Mouse (Mus musculus): ENCODE measurements at regions not wholly inside any gene's neighbourhood (a gene's known extent, or its start where the extent isn't known, plus 50 kb on each side); places are given as distances from the start of the nearest gene placed in this dataset.
A peak's percentile ranks its signal among the peaks of the same experiment; 100 is the strongest.

- H3K4me1 ChIP-seq (replicated peaks; ENCODE audit: low read depth, low read length) = no peaks in the 10 kb centered on the region
- H3K9me3 ChIP-seq (ENCODE audit: low read length) = no peaks in the 10 kb centered on the region
- H3K36me3 ChIP-seq (ENCODE audit: insufficient read depth, low read length) = no peaks in the 10 kb centered on the region
- H3K27me3 ChIP-seq (ENCODE audit: insufficient read depth, low read length) = no peaks in the 10 kb centered on the region
- TF ChIP-seq CTCF (conservative IDR thresholded peaks at IDR 0.05; ENCODE audit: low read length) (0 out of 2 replicates have a peak, but pooled peaks have one; percentile 4), POU5F1 (IDR thresholded peaks at IDR 0.05; ENCODE audit: borderline replicate concordance, low read length) (no peak), NANOG (IDR thresholded peaks at IDR 0.05; ENCODE audit: borderline replicate concordance, low read length) (no peak)
- H3K4me3 ChIP-seq (replicated peaks; ENCODE audit: low read length) = no peak overlapping the region
Measured at GRCm38 (mm10) chr5:97330074-97330473, 62.1 kb downstream of the Naa11 start.

- Histone ChIP-seq H3K36me3 (ENCODE audit: insufficient read depth, low read length) (no peaks in the 10 kb centered on the region), H3K27me3 (ENCODE audit: insufficient read depth, low read length) (no peaks in the 10 kb centered on the region), H3K4me3 (replicated peaks; ENCODE audit: low read length) (no peak overlapping the region), H3K4me1 (replicated peaks; ENCODE audit: low read depth, low read length) (no peaks in the 10 kb centered on the region), H3K9me3 (ENCODE audit: low read length) (no peaks in the 10 kb centered on the region)
- TF ChIP-seq NANOG (IDR thresholded peaks at IDR 0.05; ENCODE audit: borderline replicate concordance, low read length) (no peak), POU5F1 (IDR thresholded peaks at IDR 0.05; ENCODE audit: borderline replicate concordance, low read length) (no peak), CTCF (conservative IDR thresholded peaks at IDR 0.05; ENCODE audit: low read length) (no peak)
Measured at GRCm38 (mm10) chr5:97325831-97326230, 66.3 kb downstream of the Naa11 start.

DNA sequence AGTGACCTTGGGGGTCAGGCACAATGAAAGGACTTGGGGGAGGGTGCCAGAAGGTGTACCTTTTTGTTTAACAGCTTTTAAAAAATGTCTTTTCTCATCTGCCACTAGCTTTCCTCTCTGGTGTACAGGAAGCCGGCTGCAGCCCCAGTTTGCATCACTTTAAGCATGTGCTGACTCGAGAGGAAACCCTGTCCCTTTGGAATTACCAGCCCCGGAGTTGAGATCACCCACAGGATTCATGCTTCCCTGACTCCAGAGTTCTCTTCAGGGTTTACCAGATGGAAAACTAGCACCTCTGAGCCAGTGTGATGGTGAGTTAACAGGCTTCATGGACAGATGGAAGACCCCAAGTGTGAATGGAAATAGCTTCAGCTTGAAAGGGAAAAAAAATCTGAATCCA is 68.3 kb downstream of the Naa11 start:
- no peak overlapping the region for H3K4me3 ChIP-seq (replicated peaks; ENCODE audit: low read length)
- no peaks in the 10 kb centered on the region for H3K27me3 ChIP-seq (ENCODE audit: insufficient read depth, low read length)
- TF ChIP-seq POU5F1 (IDR thresholded peaks at IDR 0.05; ENCODE audit: borderline replicate concordance, low read length) (no peak), CTCF (conservative IDR thresholded peaks at IDR 0.05; ENCODE audit: low read length) (no peak), NANOG (IDR thresholded peaks at IDR 0.05; ENCODE audit: borderline replicate concordance, low read length) (no peak)
- H3K36me3 ChIP-seq (ENCODE audit: insufficient read depth, low read length) = no peaks in the 10 kb centered on the region
- H3K9me3 ChIP-seq (ENCODE audit: low read length) = no peaks in the 10 kb centered on the region
- no peaks in the 10 kb centered on the region for H3K4me1 ChIP-seq (replicated peaks; ENCODE audit: low read depth, low read length)

- H3K4me1 ChIP-seq (replicated peaks; ENCODE audit: low read depth, low read length) = no peaks in the 10 kb centered on the region
- no peaks in the 10 kb centered on the region for H3K36me3 ChIP-seq (ENCODE audit: insufficient read depth, low read length)
- no peaks in the 10 kb centered on the region for H3K27me3 ChIP-seq (ENCODE audit: insufficient read depth, low read length)
- TF ChIP-seq CTCF (conservative IDR thresholded peaks at IDR 0.05; ENCODE audit: low read length) (no peak), POU5F1 (IDR thresholded peaks at IDR 0.05; ENCODE audit: borderline replicate concordance, low read length) (no peak), NANOG (IDR thresholded peaks at IDR 0.05; ENCODE audit: borderline replicate concordance, low read length) (no peak)
- no peaks in the 10 kb centered on the region for H3K9me3 ChIP-seq (ENCODE audit: low read length)
- no peak overlapping the region for H3K4me3 ChIP-seq (replicated peaks; ENCODE audit: low read length)
Measured at GRCm38 (mm10) chr5:97319816-97320487, 72.2 kb downstream of the Naa11 start.

DNA sequence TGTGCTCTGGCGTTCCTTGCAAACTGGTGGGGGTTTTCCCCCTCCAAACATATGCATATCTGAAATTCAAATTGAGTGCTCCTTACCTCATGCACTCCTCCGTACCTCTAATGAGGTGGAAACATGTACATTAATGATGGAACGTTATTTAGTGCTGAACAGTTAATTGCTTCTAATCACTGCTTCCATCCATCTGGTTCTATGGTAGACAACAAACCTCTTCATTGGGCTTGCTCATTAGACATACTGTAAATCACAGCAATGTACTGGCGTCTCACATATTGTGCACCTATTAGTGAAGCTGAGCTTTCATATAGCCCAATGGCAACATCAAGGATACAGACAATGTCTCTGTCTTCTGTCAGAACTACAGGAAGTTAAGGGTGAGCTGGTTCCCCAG is 85.3 kb downstream of the Naa11 start:
- H3K4me1 ChIP-seq (replicated peaks; ENCODE audit: low read depth, low read length) = no peaks in the 10 kb centered on the region
- TF ChIP-seq POU5F1 (IDR thresholded peaks at IDR 0.05; ENCODE audit: borderline replicate concordance, low read length) (no peak), NANOG (IDR thresholded peaks at IDR 0.05; ENCODE audit: borderline replicate concordance, low read length) (no peak), CTCF (conservative IDR thresholded peaks at IDR 0.05; ENCODE audit: low read length) (no peak)
- no peaks in the 10 kb centered on the region for H3K9me3 ChIP-seq (ENCODE audit: low read length)
- no peak overlapping the region for H3K4me3 ChIP-seq (replicated peaks; ENCODE audit: low read length)
- no peaks in the 10 kb centered on the region for H3K27me3 ChIP-seq (ENCODE audit: insufficient read depth, low read length)
- no peaks in the 10 kb centered on the region for H3K36me3 ChIP-seq (ENCODE audit: insufficient read depth, low read length)

GRCm38 (mm10) chr5:97304921-97305320 is 87.3 kb downstream of the Naa11 start:
- Histone ChIP-seq H3K4me1 (replicated peaks; ENCODE audit: low read depth, low read length) (no peaks in the 10 kb centered on the region), H3K4me3 (replicated peaks; ENCODE audit: low read length) (no peak overlapping the region), H3K9me3 (ENCODE audit: low read length) (no peaks in the 10 kb centered on the region), H3K27me3 (ENCODE audit: insufficient read depth, low read length) (no peaks in the 10 kb centered on the region), H3K36me3 (ENCODE audit: insufficient read depth, low read length) (no peaks in the 10 kb centered on the region)
- TF ChIP-seq CTCF (conservative IDR thresholded peaks at IDR 0.05; ENCODE audit: low read length) (no peak), POU5F1 (IDR thresholded peaks at IDR 0.05; ENCODE audit: borderline replicate concordance, low read length) (no peak), NANOG (IDR thresholded peaks at IDR 0.05; ENCODE audit: borderline replicate concordance, low read length) (no peak)

GRCm38 (mm10) chr5:97301621-97302020 is 90.6 kb downstream of the Naa11 start:
- no peaks in the 10 kb centered on the region for H3K36me3 ChIP-seq (ENCODE audit: insufficient read depth, low read length)
- peaks cover 4% of the 10 kb centered on the region; the same call in 1 of the 2 replicates for H3K4me1 ChIP-seq (replicated peaks; ENCODE audit: low read depth, low read length)
- no peaks in the 10 kb centered on the region for H3K9me3 ChIP-seq (ENCODE audit: low read length)
- TF ChIP-seq NANOG (IDR thresholded peaks at IDR 0.05; ENCODE audit: borderline replicate concordance, low read length) (no peak), POU5F1 (IDR thresholded peaks at IDR 0.05; ENCODE audit: borderline replicate concordance, low read length) (no peak), CTCF (conservative IDR thresholded peaks at IDR 0.05; ENCODE audit: low read length) (no peak)
- no peak overlapping the region for H3K4me3 ChIP-seq (replicated peaks; ENCODE audit: low read length)
- H3K27me3 ChIP-seq (ENCODE audit: insufficient read depth, low read length) = no peaks in the 10 kb centered on the region

DNA sequence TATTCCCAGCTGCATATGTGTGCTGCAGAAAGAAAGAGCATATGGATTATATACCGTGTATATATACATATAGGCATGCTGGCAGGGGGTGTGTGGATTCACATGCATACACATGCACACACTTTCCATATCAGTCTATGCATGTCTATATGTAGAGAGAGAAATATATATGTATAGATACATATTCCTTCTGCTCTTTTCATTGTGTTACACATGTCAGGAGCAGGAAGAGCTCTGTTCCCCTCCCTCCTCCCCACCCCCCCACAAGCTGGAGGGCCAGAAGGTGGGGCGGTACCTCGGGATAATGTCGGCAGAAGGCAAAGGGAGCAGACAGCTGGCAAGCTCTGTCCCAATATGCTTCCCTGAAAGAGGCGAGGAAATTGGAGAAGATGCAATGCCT is 91.3 kb downstream of the Naa11 start:
- Histone ChIP-seq H3K9me3 (ENCODE audit: low read length) (no peaks in the 10 kb centered on the region), H3K36me3 (ENCODE audit: insufficient read depth, low read length) (no peaks in the 10 kb centered on the region), H3K4me1 (replicated peaks; ENCODE audit: low read depth, low read length) (peaks cover 4% of the 10 kb centered on the region; the same call in 1 of the 2 replicates), H3K4me3 (replicated peaks; ENCODE audit: low read length) (no peak overlapping the region), H3K27me3 (ENCODE audit: insufficient read depth, low read length) (no peaks in the 10 kb centered on the region)
- TF ChIP-seq POU5F1 (IDR thresholded peaks at IDR 0.05; ENCODE audit: borderline replicate concordance, low read length) (no peak), CTCF (conservative IDR thresholded peaks at IDR 0.05; ENCODE audit: low read length) (no peak), NANOG (IDR thresholded peaks at IDR 0.05; ENCODE audit: borderline replicate concordance, low read length) (no peak)

Measured in E14TG2a.4 (cell line).